Mouse (Mus musculus) G1E (cell line): ENCODE data around the gene Cd24a. TPM values are rescaled to one million over a fixed set of nuclear protein-coding genes. Genes with fewer than 3 reads are reported as not detected.

ENCODE experiments used
- ATAC-seq: 2 replicates; pipeline ENCODE4 v1.8.0; 2016; ENCODE audit warnings: mild to moderate bottlenecking; ENCODE audit not compliant: insufficient number of reproducible peaks, poor library complexity, low FRiP score, severe bottlenecking; ENCODE audit errors: extremely low read depth
- DNase-seq: peaks from one replicate; pipeline ENCODE4 v3.0.0; 2012; ENCODE audit warnings: low spot score
- H3K27me3 ChIP-seq: 2 replicates; pipeline ENCODE4 v1.6.1; 2012; ENCODE audit warnings: mild to moderate bottlenecking, low read length, inconsistent platforms; ENCODE audit not compliant: insufficient read depth
- H3K36me3 ChIP-seq: replicated peaks from 2 replicates; pipeline ENCODE3; 2012; ENCODE audit warnings: mild to moderate bottlenecking, inconsistent platforms
- H3K4me1 ChIP-seq: 2 replicates; pipeline ENCODE4 v1.6.1; 2012; ENCODE audit warnings: low read depth, low read length, inconsistent platforms, mixed read lengths; ENCODE audit not compliant: insufficient read depth
- H3K4me3 ChIP-seq: 2 replicates; pipeline ENCODE4 v1.5.1; 2012; ENCODE audit warnings: low read depth, mild to moderate bottlenecking, inconsistent platforms, low read length, moderate library complexity, mixed read lengths
- H3K9me3 ChIP-seq: replicated peaks from 2 replicates; pipeline ENCODE4 v1.6.1; 2012; ENCODE audit warnings: inconsistent platforms
- CTCF ChIP-seq: IDR thresholded peaks from 2 replicates; pipeline ENCODE4 v1.5.1; 2012; ENCODE audit warnings: low read depth, low read length, inconsistent platforms, mixed read lengths
- GATA1 ChIP-seq: IDR thresholded peaks from 2 replicates; pipeline ENCODE4 v1.6.1; 2012; ENCODE audit warnings: borderline replicate concordance, low read length, inconsistent platforms, mixed read lengths
- GATA2 ChIP-seq: IDR thresholded peaks from 2 replicates; pipeline ENCODE4 v1.6.1; 2012; ENCODE audit warnings: low read depth, low read length, inconsistent platforms, borderline replicate concordance
- POLR2AphosphoS5 ChIP-seq: IDR thresholded peaks from 2 replicates; pipeline ENCODE4 v1.6.1; 2012; ENCODE audit warnings: low read depth, low read length, inconsistent platforms; ENCODE audit not compliant: insufficient replicate concordance
- TAL1 ChIP-seq: conservative IDR thresholded peaks from 2 replicates; pipeline ENCODE4 v1.6.1; 2012; ENCODE audit warnings: low read depth, low read length, inconsistent platforms, mixed read lengths
- polyA plus RNA-seq: library from polyadenylated mRNA; stranded (reverse); fragments of >175 nt; gene quantifications from 2 replicates; pipeline ENCODE4 v1.2.3, GENCODE M21; 2012
- total RNA-seq, 2 experiments: library from RNA; stranded (forward) in 1 of 2; stranded (reverse) in 1 of 2; fragments of 200-1000 nt in 1 of 2; fragments of >200 nt in 1 of 2; fragmentation: Nextera tagmentation in 1 of 2; gene quantifications; 2 replicates each; pipeline ENCODE4 v1.2.3; 2014 to 2017

The Cd24a gene
- total and polyA plus RNA-seq, 3 experiments, result 260 to 1,184 (median 1,162) TPM

- no peak for ATAC-seq
- no peak for DNase-seq
- H3K9me3 ChIP-seq, result no peaks in the 10 kb centered on the region
- H3K4me3 ChIP-seq, result no peak overlapping the region; the same call in 1 of the 2 replicates
- peaks cover 24% of the 10 kb centered on the region for H3K36me3 ChIP-seq
- no peak for TF ChIP-seq GATA2
- TF ChIP-seq TAL1, result no peak
- no peak for TF ChIP-seq POLR2AphosphoS5
- no peak for TF ChIP-seq CTCF
- no peak for TF ChIP-seq GATA1
- H3K27me3 ChIP-seq, result no peaks in the 10 kb centered on the region
- H3K4me1 ChIP-seq, result peaks cover 13% of the 10 kb centered on the region
Observed at GRCm38 (mm10) chr10:43541153-43541544, 36.9 kb upstream of the Cd24a start.

GRCm38 (mm10) chr10:43549411-43549810 is 28.7 kb upstream of the Cd24a start:
- H3K9me3 ChIP-seq, result 0 out of 2 replicates have a peak, but pooled peaks cover 2% of the 10 kb centered on the region
- no peak overlapping the region for H3K4me3 ChIP-seq
- no peak for DNase-seq
- ATAC-seq, result no peak
- peaks cover 3% of the 10 kb centered on the region; the same call in 1 of the 2 replicates for H3K27me3 ChIP-seq
- peaks cover 3% of the 10 kb centered on the region; the same call in 1 of the 2 replicates for H3K4me1 ChIP-seq
- TF ChIP-seq GATA1, result no peak
- no peak for TF ChIP-seq GATA2
- TF ChIP-seq TAL1, result no peak
- TF ChIP-seq CTCF, result no peak
- TF ChIP-seq POLR2AphosphoS5, result no peak
- no peaks in the 10 kb centered on the region for H3K36me3 ChIP-seq

DNA sequence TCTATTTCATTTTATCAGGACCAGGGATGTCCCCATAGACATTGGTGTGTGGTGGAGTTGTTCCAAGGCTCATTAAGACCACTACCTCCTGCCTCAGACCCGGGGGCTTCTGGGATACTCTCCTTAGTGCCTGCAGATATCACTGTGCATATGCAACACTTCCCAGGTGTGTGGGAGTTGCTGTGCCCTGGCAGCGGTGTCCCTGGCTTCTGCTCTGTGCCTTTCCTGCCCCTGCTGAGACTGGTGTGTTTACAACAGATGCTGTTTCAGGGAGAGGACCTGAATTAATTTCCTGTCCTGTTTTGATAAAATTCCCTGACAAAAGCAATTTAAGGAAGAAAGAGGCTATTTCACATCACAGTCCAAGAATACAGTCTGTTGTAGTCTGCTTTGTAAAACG is 27.2 kb upstream of the Cd24a start:
- ATAC-seq (no peak), DNase-seq (no peak)
- H3K27me3 ChIP-seq, result peaks cover 3% of the 10 kb centered on the region; the same call in 1 of the 2 replicates
- no peak for TF ChIP-seq GATA1
- no peak for TF ChIP-seq GATA2
- TF ChIP-seq CTCF, result no peak
- no peak for TF ChIP-seq POLR2AphosphoS5
- no peak for TF ChIP-seq TAL1
- H3K9me3 ChIP-seq, result 0 out of 2 replicates have a peak, but pooled peaks cover 2% of the 10 kb centered on the region
- no peaks in the 10 kb centered on the region for H3K4me1 ChIP-seq
- H3K4me3 ChIP-seq, result no peak overlapping the region
- no peaks in the 10 kb centered on the region for H3K36me3 ChIP-seq

GRCm38 (mm10) chr10:43551388-43551787 is 26.7 kb upstream of the Cd24a start:
- H3K4me3 ChIP-seq, result no peak overlapping the region
- H3K27me3 ChIP-seq, result peaks cover 3% of the 10 kb centered on the region; the same call in 1 of the 2 replicates
- ATAC-seq, result no peak
- DNase-seq, result no peak
- H3K9me3 ChIP-seq, result 0 out of 2 replicates have a peak, but pooled peaks cover 2% of the 10 kb centered on the region
- TF ChIP-seq GATA2, result no peak
- TF ChIP-seq CTCF, result no peak
- TF ChIP-seq TAL1, result no peak
- no peak for TF ChIP-seq GATA1
- TF ChIP-seq POLR2AphosphoS5, result no peak
- no peaks in the 10 kb centered on the region for H3K4me1 ChIP-seq
- no peaks in the 10 kb centered on the region for H3K36me3 ChIP-seq

- Histone ChIP-seq H3K4me1 (peaks cover 3% of the 10 kb centered on the region; the same call in 1 of the 2 replicates), H3K27me3 (0 out of 2 replicates have a peak, but pooled peaks cover 3% of the 10 kb centered on the region), H3K36me3 (no peaks in the 10 kb centered on the region), H3K4me3 (no peak overlapping the region), H3K9me3 (0 out of 2 replicates have a peak, but pooled peaks cover 2% of the 10 kb centered on the region)
- TF ChIP-seq CTCF (no peak), GATA2 (no peak), GATA1 (no peak), POLR2AphosphoS5 (no peak), TAL1 (no peak)
- DNase-seq, result no peak
- no peak for ATAC-seq
Observed at GRCm38 (mm10) chr10:43557630-43558165, 20.4 kb upstream of the Cd24a start.

GRCm38 (mm10) chr10:43559313-43559712 is 18.8 kb upstream of the Cd24a start:
- ATAC-seq (no peak), DNase-seq (no peak)
- no peaks in the 10 kb centered on the region for H3K36me3 ChIP-seq
- no peaks in the 10 kb centered on the region for H3K9me3 ChIP-seq
- H3K27me3 ChIP-seq, result 0 out of 2 replicates have a peak, but pooled peaks cover 3% of the 10 kb centered on the region
- H3K4me3 ChIP-seq, result no peak overlapping the region
- TF ChIP-seq GATA1, result no peak
- no peak for TF ChIP-seq GATA2
- TF ChIP-seq TAL1, result no peak
- no peak for TF ChIP-seq POLR2AphosphoS5
- TF ChIP-seq CTCF, result no peak
- H3K4me1 ChIP-seq, result peaks cover 3% of the 10 kb centered on the region; the same call in 1 of the 2 replicates

GRCm38 (mm10) chr10:43560765-43561164 is 17.3 kb upstream of the Cd24a start:
- Histone ChIP-seq H3K4me3 (no peak overlapping the region), H3K4me1 (peaks cover 3% of the 10 kb centered on the region; the same call in 1 of the 2 replicates), H3K36me3 (no peaks in the 10 kb centered on the region), H3K9me3 (no peaks in the 10 kb centered on the region), H3K27me3 (0 out of 2 replicates have a peak, but pooled peaks cover 3% of the 10 kb centered on the region)
- DNase-seq (no peak), ATAC-seq (no peak)
- no peak for TF ChIP-seq TAL1
- TF ChIP-seq GATA1, result no peak
- no peak for TF ChIP-seq POLR2AphosphoS5
- no peak for TF ChIP-seq GATA2
- no peak for TF ChIP-seq CTCF
